Mouse (Mus musculus): ENCODE measurements around the gene Kcnh7.
"Not testable (repeated sequence)": the region's sequence is repeated elsewhere in the genome, so short reads cannot be mapped to it uniquely, and the experiment has no call there.

Kcnh7 gene

DNA sequence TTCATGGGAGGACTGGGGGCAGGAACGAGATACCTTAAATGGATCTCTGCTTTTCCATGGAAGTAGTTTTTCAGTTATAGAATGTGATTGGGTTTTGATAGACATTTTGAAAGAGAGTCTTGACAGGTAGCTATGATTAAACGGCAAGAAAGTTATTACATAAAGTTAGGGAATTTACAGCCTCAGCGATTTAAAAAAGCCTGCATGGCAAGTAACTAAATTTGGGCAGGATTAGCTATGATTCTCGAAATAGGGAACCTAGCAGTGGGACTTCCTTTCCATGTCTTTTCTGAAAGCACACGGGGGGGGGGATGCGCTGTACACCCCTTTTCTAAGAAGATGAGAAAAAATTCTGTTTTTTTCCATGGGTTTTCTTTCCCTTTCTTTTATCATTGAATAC is 466.8 kb downstream of the Kcnh7 start:
- DNase-seq (ENCODE audit: low read depth, low spot score): no peak

DNA sequence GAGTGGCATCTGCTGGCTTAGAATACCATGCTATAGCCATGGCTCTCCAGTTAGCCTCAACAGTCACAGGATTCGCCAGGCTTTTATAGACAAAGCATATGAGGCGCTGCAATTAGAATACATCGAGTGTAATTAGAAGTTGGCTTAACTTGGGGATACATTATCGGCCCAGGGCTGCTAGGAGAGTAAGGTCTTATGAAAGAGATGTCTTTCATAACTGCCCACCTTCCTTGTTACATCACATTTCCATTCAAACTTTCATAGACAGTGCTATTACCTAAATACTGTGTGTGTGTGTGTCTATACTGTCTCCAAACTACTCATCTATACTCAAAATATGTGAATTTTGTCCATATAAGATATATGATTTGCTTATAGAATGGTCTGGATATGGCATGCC is 468.8 kb downstream of the Kcnh7 start:
- DNase-seq (ENCODE audit: low read depth, low spot score): no peak

DNA sequence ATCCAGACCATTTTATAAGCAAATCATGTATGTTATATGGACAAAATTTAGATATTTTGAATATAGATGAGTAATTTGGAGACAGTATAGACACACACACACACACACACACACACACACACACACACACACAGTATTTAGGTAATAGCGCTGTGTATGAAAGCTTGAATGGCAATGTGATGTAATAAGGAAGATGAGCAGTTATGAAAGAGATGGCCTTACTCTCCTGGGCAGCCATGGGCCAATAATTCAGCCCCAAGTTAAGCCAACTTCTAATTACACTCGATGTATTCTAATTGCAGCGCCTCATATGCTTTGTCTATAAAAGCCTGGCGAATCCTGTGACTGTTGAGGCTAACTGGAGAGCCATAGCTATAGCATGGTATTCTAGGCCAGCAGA is 469.7 kb downstream of the Kcnh7 start:
- DNase-seq (ENCODE audit: low read depth, low spot score): not testable (repeated sequence)

DNA sequence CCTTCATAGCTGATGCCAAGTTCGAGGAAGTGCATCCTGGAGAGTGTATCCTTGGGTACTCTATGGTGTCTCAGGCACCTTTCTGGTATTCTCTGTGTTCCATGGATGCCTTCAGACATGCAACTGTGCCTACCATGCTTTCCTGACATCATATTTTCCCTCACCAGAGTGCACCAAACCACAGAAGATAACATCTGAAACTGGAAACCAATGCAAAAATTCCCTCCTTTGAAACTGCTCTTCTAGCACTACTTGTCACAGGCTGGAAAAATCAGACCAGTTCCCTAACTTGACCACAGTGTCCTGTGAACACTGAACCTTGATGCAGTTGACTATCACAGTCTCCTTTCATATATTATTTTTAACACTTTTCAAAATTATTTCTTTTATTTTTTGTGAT is 474.5 kb downstream of the Kcnh7 start:
- DNase-seq (ENCODE audit: low read depth, low spot score): no peak

DNA sequence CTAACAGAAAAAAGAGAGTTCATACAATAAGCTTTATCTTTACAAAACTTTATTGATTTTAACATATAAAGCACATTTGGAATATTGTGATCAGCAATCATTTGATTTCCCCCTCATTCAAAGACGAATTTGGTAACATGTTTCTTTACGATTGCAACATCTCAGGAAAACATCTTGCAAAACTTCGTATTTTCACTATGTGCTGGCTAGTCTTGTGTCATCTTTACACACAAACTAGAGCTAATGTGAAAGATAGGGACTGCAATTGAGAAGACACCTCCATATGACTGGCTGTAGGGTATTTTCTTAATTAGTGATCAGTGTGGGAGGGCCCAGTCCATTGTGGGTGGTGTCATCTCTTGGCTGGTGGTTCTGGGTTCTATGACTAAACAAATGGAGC is 477.8 kb downstream of the Kcnh7 start:
- DNase-seq (ENCODE audit: low read depth, low spot score): no peak

DNA sequence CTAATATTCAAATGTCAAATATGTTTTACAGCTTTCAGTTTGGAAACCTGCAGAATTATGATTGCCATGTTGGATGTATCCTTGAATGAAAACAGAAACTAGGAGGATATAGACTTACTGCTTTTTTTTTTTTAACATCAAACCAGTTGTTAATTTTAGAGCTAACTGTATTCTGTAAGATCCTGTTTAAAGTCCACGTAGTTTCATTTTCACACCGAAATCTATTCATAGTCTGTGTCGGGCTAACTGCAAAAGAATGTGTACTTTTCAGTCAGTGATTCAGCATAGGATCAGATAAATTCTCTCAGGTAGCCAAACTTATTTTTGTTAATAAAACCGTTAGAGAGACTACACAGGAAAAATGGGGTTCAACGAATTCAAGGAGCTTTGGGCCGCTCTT is 498.2 kb downstream of the Kcnh7 start:
- DNase-seq (ENCODE audit: low read depth, low spot score): no peak

DNA sequence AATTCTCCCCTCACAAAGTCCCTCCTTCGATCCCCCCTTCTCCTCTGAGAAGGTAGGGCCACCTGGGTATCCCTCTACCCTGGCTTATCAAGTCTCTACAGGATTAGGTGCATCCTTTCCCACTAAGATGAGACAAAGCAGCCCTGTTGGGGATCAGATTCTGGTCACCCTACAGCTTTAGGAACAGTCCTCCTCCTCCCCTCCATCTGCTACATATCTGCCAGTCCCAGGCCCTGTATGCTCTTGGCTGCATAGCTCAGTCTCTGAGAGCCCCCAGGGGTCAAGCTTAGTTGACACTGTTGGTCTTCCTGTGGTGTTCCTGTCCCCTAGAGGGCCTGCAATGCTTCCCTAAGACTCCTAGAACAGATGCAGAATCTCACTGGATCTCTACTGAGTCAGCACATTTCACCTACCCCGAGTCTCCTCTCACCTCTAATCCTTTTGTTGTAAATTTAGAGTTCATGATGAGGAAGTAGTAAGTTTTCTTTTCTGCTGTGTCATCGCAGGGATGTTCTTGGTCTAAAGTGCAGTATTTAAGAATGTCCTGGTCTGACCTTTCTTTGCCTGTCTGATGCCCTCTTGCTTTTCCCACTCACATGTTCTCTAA is 499.0 kb downstream of the Kcnh7 start:
- no peak for DNase-seq (ENCODE audit: low read depth, low spot score)

DNA sequence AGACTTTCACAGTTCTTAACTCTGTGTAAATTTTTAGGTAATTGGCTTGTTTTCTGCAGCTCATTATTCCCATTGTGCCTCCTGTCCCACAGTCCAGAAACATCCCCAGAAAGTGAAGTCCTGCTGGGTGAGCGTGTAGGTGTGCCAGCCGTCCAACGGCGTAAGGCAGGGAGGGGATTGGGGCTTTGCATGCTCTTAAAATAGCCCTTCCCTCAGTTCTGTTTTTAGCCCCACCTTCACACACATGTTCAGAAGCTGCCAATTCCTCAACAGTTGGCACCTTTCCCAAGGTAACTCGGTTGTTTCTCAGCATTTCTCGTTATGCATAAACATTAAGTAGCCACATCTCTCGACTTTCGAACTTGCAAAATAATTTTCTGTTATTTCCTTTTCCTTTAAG is 502.4 kb downstream of the Kcnh7 start:
- no peak for DNase-seq (ENCODE audit: low read depth, low spot score)

DNA sequence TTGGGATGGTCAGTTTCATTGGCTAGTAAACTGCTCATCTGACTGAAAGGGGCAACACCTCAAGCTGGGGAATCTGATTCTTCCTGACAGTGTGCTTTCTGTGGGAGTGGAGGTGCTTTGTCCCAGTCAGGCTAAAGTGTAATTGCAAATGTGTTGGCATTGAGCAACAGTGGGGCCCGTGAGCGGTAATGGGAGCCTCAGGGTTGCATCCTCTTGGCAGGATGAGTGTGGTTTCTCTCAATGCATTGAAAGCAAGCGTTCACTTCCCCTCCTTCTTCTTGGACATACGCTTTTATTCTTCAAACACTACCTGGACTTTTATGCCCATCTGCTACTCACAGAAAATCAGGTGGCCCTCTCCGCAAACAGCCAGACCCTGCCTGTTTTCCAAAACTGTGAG is 511.3 kb downstream of the Kcnh7 start:
- DNase-seq (ENCODE audit: low read depth, low spot score): no peak

DNA sequence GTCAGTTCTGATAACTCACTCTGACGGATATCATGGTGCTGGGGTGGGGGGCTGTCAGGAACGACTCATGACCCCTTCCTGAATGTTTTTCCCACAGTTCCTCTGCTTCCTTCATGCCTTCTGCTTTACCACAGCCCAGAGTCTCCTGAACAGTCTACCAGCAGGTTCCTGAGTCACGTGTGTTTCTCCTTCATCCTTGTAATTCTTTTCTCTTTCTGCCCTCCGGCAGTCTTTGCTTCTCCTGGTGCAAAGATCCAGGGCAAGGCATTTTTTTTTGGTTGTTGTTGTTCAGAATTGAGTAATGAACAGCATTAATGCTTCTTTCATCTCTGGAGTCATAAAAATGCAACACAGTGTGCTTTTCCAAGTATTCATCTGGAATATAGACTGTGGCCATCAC is 513.3 kb downstream of the Kcnh7 start:
- no peak for DNase-seq (ENCODE audit: low read depth, low spot score)

DNA sequence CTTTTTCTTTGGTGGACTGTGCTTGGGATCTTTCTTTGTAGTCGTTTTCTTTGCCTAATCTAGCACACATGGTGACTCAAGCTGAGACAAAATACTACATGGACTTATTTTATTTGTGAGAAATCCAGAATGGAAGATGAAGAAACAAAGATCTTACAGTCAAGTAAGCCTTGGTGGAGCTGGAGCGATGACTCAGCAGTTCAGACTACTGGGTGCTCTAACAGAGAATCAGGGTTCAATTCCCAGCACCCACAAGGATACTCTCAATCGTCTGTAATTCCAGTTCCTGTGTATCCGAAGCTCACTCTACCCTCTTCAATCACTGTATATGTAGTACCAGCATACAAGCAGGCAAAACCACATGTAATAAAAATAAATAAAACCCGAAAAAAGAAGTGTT is 513.8 kb downstream of the Kcnh7 start:
- DNase-seq (ENCODE audit: low read depth, low spot score): no peak

DNA sequence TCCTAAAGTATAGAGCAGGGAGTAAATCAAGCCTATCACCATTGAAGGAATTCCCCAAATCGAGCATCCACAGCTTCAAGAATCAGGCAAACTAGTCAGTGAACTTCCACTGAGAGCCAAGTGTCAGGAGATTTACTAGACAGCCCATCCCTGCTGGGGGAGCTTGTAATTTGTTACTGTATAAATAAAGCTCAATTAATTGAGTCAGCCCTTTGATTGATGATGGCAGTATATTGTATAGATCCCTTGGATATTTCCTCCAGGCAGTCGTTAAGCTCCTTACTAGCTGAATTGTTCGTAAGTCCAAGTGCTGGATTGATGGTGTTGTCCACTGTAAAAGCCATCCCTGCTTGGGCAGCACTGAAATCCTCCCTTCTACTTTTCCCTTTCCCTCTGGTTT is 514.2 kb downstream of the Kcnh7 start:
- no peak for DNase-seq (ENCODE audit: low read depth, low spot score)

DNA sequence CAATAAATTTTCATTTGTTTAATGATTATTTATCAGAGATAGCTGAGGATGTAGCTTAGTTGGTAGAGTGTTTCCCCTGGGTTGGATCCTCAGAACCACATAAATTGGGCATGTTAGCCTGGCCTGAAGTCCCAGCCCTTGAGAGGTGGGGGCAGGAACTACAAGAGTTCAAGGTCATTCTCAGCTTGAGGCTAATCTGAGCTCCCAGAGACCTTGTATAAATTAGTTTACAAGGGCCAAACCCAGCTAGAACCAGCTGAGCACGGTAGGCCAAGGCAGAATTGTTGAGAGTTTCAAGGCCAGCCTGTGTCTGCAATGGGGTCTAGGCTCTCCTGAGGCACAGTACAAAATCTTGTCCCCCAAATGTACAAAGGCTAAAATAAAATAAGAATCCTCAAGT is 518.6 kb downstream of the Kcnh7 start:
- DNase-seq (ENCODE audit: low read depth, low spot score): no peak

DNA sequence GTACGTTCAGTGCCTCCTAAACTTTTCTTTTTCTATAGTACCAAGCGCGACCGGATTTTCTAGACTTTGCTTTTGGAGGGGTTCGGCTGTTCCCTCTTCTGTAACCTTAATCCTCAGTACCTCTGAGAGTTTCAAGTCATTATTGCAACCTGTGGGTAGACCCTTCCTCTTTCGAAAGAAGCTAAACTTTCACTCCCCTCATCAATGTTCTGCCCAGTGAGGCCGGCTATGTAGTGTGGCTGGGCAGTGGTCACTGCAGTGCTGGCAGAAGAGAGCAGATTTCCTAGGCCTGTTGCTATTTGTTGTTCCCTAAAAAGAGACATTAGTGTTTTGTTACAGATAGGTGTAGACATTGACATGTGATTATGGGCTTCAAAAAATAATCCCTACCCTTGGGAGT is 519.2 kb downstream of the Kcnh7 start:
- no peak for DNase-seq (ENCODE audit: low read depth, low spot score)

DNA sequence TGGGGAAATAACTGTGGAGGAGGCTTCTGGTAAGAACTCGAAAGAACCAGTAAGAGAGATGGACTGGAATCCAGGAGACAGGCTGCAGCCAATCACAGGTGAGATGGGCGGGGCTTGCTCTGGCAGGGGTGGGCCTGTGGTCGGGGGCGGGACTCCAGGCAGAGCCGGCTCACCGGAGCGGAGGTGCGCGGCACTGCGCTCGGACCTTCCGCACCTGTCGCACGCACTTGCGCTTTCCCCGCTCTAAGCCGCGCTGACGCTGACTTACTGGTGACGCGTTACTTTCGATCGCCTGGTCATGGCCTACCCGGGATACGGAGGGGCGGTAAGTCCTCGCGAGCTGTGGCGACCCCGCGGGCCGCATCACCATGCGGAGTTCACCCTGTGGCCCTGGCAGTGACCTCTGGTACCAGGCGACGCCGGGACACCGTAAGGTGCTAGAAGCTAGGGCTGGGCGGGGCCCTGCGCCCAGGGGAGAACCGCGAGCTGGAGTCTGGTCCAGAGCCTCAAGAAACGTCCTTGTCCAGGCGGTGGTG is 519.9 kb downstream of the Kcnh7 start, which contains the start of gene Gca:
Gene Gca (plus strand): TSS at position 151 of the 536 bp plus-strand sequence.
- DNase-seq (ENCODE audit: low read depth, low spot score): peak; percentile 75

DNA sequence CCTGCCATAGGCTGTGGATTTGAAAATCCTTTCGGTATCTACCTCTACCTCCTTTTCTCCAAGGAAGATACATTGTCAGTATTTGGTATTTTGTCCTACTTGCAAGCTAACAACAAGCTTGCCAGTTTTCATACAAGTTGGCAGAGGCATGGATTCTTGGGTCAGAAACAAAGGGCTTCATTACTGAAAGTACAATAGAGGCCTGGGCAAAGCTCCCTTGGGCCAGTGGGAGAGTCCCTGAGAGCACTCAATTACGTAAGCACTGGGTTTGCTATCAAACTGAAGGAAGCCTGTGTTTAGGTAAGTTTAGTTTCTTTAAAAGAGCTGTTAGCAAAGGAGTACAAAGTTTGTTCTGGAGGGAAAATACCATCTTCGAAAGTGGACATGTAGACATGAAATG is 521.5 kb downstream of the Kcnh7 start:
- DNase-seq (ENCODE audit: low read depth, low spot score): no peak

DNA sequence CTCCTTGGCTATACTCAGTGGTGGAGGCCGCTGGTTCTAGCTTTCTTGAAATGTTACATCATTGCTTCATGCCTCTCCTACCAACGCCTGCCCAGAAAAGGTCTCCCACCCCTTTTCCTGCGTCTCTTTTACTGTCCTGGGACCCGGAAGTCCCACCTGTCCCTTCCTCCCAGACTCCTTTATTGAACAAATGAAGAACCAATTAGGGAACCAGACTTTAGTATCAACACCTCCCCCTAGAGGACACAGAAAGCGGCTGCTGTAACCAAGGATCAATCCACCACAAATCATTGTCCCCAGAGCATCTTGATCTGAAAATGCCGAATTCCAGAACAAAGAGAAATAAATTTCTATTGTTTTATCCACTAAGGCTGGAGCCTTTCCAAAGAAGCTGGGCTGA is 523.5 kb downstream of the Kcnh7 start:
- no peak for DNase-seq (ENCODE audit: low read depth, low spot score)

DNA sequence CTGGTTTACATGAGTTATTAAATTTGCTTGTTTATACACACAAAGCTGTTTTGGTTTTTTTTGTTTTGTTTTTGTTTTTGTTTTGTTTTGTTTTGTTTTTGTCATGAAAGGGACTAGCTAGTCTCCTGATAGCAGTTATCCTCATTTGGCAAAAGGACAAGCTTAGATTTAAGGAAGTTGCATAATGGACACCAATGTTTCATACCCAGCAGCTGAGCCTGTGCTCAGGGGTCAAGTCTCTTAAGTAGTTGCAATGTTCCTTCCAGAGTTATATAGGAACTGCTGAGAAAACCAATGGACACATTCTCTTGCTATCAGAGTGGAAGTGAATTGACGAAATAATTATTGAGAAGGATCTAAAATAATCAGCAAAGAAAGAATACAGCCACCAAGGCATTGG is 528.0 kb downstream of the Kcnh7 start:
- DNase-seq (ENCODE audit: low read depth, low spot score): no peak

DNA sequence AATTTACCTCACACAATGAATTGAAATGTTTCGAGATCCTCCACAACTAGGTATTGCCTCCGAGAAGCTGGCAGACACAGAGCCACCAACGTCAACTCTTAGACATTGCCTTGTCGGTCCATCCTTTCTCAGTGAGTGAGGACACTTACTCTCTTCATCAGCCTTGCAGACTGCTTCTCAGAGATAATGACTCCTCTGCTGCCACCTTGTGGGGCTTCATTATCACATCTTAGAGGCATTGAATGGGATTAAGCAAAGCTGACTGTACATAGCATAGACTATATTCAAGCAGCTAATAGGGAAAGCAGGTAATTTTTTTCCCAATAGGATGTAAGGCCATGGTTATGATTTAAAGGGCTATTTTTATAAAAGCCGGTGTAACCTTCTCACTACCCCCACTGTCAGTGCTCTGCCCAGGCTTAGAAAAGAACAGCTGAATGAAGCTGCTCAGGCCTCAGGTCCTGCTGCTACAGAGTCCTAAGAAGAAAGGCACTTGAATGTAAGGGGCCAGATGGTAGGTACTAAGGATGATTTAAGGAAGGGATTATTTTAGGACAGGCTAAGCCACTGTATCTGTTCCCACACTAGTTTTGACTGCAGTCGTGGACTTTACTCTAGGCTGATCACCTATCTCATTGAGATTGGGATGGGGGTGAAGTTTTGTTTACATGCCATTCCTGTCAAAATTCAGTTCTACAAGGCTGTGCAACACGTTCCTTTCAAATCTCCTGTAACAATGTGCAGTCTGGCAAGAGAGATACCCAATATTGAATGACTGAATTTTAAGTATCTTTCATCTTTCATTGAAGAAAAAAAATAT is 529.4 kb downstream of the Kcnh7 start:
- peak; percentile 53 for DNase-seq (ENCODE audit: low read depth, low spot score)

DNA sequence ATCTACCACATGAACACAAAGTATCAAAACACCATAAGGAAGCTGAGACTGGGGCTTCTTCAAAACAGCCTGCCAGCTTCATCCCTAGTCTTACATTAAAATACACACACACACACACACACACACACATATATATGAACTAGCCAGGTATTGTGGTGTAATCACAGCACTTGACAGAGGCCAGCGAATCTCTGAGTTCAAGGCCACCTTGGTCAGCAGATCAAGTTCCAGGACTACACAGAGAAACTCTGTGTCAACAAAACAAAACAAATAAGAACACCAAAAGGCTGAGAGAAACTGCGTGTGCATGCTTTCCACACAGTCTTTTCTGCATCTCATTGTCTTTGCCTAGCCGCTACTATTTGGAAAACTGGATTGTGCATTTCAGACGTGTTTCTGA is 531.6 kb downstream of the Kcnh7 start:
- DNase-seq (ENCODE audit: low read depth, low spot score): no peak

DNA sequence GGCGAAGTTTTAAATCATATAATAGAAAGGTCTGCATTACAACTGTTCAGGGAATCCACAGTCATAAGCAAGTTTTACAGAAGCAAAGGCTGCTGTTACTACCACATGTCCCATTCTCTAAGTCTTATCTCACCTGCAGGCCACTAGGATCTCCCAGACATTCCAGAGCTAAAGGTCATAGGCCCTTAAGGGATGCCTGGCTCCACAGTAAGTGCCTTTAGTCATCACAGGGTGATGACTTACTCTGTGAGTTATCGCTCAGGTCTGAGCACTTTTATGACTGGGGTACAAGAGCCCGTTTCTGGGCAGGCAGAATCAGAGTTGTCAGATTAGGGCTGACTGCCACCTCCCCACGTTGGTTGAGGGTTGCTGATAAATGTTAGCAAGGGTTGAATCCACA is 532.2 kb downstream of the Kcnh7 start:
- no peak for DNase-seq (ENCODE audit: low read depth, low spot score)

DNA sequence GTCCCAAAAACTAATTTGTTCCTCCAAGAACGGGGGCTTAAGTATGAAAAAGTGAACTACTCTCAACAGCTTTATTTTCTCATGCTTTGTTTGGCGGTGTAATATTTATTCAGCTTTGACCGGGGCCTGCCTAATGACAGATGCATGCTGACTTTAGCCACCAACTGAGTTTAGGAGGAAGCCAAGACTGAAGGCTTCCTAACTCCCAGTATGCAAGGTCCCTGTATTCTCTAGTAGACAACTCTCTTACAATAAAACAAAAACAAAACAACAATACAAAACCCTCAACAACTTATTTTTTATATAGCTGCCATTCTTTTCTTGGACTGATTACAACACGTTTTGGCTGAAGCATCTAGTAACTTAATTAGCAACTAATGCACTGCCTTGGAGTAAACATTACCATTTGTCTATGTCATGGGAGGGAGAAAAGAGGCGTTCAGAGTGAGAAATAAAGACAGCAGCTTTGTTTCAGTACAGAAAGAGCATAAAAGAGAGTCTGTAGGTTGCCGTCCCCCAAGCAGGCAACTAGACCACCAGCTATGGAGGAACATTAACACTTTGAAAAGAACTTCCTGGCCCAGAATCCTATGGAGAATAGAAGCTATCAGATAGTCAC is 537.3 kb downstream of the Kcnh7 start:
- no peak for DNase-seq (ENCODE audit: low read depth, low spot score)

Data from retina, adult 2 months (tissue).